In genomic region chr4:127137591-127137990, GRCm38 (mm10) we compare ENCODE assay signal across 27 mouse cellular contexts. TPM values are rescaled to one million over a fixed set of nuclear protein-coding genes. Genes with fewer than 3 reads are reported as not detected.
"Had no signal": no experiment of that assay in that cellular context is flagged by ENCODE, and none has a peak within 500 bp of the region (broad histone marks: within the 10 kb centered on the region; RNA-seq: fewer than 3 reads in every experiment).

No protein-coding gene starts in this region.

- H3K4me1 ChIP-seq: heart, embryonic 15.5 days; hindbrain, embryonic 13.5 days; hindbrain, embryonic 15.5 days; intestine, embryonic 15.5 days; limb, embryonic 10.5 days; limb, embryonic 12.5 days; liver, embryonic 13.5 days had no signal

- H3K27me3 ChIP-seq: heart, embryonic 15.5 days; hindbrain, embryonic 13.5 days; intestine, embryonic 15.5 days; limb, embryonic 12.5 days; liver, embryonic 13.5 days had no signal

- ATAC-seq: inflammation-experienced regulatory T-cells, adult 6 months; intestine, embryonic 15.5 days; intestine, postnatal 0 days had no signal

- H3K4me2 ChIP-seq: heart, embryonic 11.5 days; heart, embryonic 13.5 days; heart, embryonic 15.5 days; hindbrain, embryonic 13.5 days; hindbrain, embryonic 15.5 days; intestine, embryonic 15.5 days; limb, embryonic 12.5 days; liver, embryonic 11.5 days; liver, embryonic 13.5 days had no signal

- H3K4me3 ChIP-seq: gastrocnemius, adult 2 months; heart, adult 2 months; heart, embryonic 13.5 days; heart, embryonic 15.5 days; hindbrain, embryonic 10.5 days; hindbrain, embryonic 13.5 days; hindbrain, embryonic 15.5 days; intestine, embryonic 15.5 days; layer of hippocampus, adult 2 months; left cerebral cortex, adult 2 months; limb, embryonic 10.5 days; limb, embryonic 12.5 days; liver, embryonic 13.5 days had no signal

- H3K9ac ChIP-seq: heart, embryonic 13.5 days; heart, embryonic 15.5 days; hindbrain, embryonic 13.5 days; hindbrain, embryonic 15.5 days; intestine, embryonic 15.5 days; limb, embryonic 12.5 days; liver, embryonic 13.5 days had no signal

- H3K27ac ChIP-seq: gastrocnemius, adult 2 months; heart, adult 2 months; heart, embryonic 13.5 days; heart, embryonic 15.5 days; hindbrain, embryonic 10.5 days; hindbrain, embryonic 13.5 days; hindbrain, embryonic 15.5 days; intestine, embryonic 15.5 days; layer of hippocampus, adult 2 months; left cerebral cortex, adult 2 months; limb, embryonic 10.5 days; limb, embryonic 12.5 days; liver, embryonic 13.5 days had no signal

- H3K36me3 ChIP-seq: heart, embryonic 13.5 days; heart, embryonic 15.5 days; hindbrain, embryonic 10.5 days; hindbrain, embryonic 13.5 days; hindbrain, embryonic 15.5 days; intestine, embryonic 15.5 days; limb, embryonic 10.5 days; limb, embryonic 12.5 days; liver, embryonic 13.5 days had no signal

- H3K9me3 ChIP-seq: heart, embryonic 13.5 days; heart, embryonic 15.5 days; hindbrain, embryonic 10.5 days; hindbrain, embryonic 13.5 days; hindbrain, embryonic 15.5 days; intestine, embryonic 15.5 days; limb, embryonic 10.5 days; limb, embryonic 12.5 days; liver, embryonic 13.5 days had no signal

- DNase-seq: gastrocnemius, adult 2 months; gastrocnemius, postnatal 10 days; gastrocnemius, postnatal 25 days; heart, adult 2 months; heart, postnatal 4 days; kidney, adult 18-20 months; kidney, adult 8-10 months; kidney, postnatal 10 days; kidney, postnatal 25 days; kidney, postnatal 4 days; liver; liver, embryonic 13.5 days had no signal

RNA-seq across cellular contexts. Expression of gene Dlgap3, which starts 31.4 kb away (rescaled TPM):
- total RNA-seq: gastrocnemius, adult 2 months; granulocyte monocyte progenitor cell, adult 5-6 weeks had no signal
- polyA plus RNA-seq: inflammation-experienced regulatory T-cells, adult 6 months had no signal
